Mouse (Mus musculus) E14TG2a.4 (cell line): ENCODE results near the gene Gm32802.
"Not testable (repeated sequence)": the region's sequence is repeated elsewhere in the genome, so short reads cannot be mapped to it uniquely, and the experiment has no call there.

Source experiments
- H3K27me3 ChIP-seq: 2 replicates; pipeline ENCODE4 v1.6.1; 2014; ENCODE audit warnings: low read length, control low read depth; ENCODE audit not compliant: insufficient read depth
- H3K36me3 ChIP-seq: 2 replicates; pipeline ENCODE4 v1.6.1; 2014; ENCODE audit warnings: low read length, control low read depth; ENCODE audit not compliant: insufficient read depth
- H3K4me1 ChIP-seq: replicated peaks from 2 replicates; pipeline ENCODE4 v1.6.1; 2014; ENCODE audit warnings: low read depth, low read length, control low read depth
- H3K4me3 ChIP-seq: replicated peaks from 2 replicates; pipeline ENCODE4 v1.5.1; 2014; ENCODE audit warnings: mild to moderate bottlenecking, low read length
- H3K9me3 ChIP-seq: 2 replicates; pipeline ENCODE4 v1.6.1; 2014; ENCODE audit warnings: low read length, control low read depth
- CTCF ChIP-seq: conservative IDR thresholded peaks from 2 replicates; pipeline ENCODE4 v1.5.1; 2014; ENCODE audit warnings: low read length
- NANOG ChIP-seq: IDR thresholded peaks from 2 replicates; pipeline ENCODE4 v1.6.1; 2014; ENCODE audit warnings: borderline replicate concordance, low read length, mixed read lengths
- POU5F1 ChIP-seq: IDR thresholded peaks from 2 replicates; pipeline ENCODE4 v1.6.1; 2014; ENCODE audit warnings: low read length, borderline replicate concordance

Gene Gm32802

DNA sequence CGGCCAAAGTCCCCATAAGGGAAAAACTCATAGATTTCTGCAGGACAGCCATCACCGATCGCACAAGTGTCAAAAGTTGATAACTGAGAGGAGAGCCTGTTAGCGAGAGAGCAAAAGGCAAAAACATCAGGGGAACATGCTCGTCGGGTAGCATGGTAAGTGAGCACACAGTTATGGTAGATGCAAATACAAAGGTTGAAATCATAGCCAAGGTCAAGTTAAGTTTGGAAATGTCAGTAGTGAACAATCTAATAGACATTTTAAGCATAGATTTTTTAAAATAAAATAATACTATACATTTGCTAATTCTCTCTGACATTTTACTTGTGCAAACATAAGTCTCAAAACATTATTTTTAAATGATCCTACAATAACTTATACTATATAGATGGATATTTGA is 36.5 kb downstream of the Gm32802 start, which contains the start of gene Iltifb:
Gene Iltifb (minus strand): TSS at position 101 of the 400 bp plus-strand sequence.
- Histone ChIP-seq H3K9me3 (no peaks in the 10 kb centered on the region), H3K27me3 (no peaks in the 10 kb centered on the region), H3K4me3 (no peak within 1 kb of the TSS), H3K36me3 (no peaks in the 10 kb centered on the region), H3K4me1 (no peaks in the 10 kb centered on the region)
- no peak for TF ChIP-seq NANOG
- no peak for TF ChIP-seq POU5F1
- TF ChIP-seq CTCF, result no peak

DNA sequence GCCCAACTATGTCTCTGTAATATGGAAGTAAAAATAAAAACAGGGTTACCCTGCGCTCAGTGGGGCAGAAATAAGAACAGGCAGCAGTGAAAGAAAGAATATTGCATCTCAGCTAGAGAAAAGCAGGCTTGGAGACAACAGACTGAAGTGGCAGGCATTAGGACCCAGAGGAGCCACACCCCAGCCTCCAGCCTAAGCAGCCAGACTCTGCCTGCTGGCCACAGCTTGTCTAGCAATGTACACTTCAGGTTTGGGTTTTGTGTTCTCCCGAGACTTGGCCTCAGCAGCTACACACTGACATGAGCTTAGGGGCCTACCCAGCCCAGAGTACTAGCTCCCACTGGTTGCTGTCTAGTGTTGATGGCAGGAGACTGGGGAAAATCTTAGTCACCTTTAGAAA is 43.6 kb downstream of the Gm32802 start:
- not testable (repeated sequence) for H3K4me1 ChIP-seq, H3K36me3 ChIP-seq, H3K27me3 ChIP-seq, H3K9me3 ChIP-seq, H3K4me3 ChIP-seq
